Mouse (Mus musculus) lung, adult 18-20 months (tissue): Measurements from ENCODE around the gene Gm8653.
"Not testable (repeated sequence)": the region's sequence is repeated elsewhere in the genome, so short reads cannot be mapped to it uniquely, and the experiment has no call there.

Experiments used
- DNase-seq, 2 experiments: peaks; one replicate each; pipeline ENCODE4 v3.0.0; 2022; ENCODE audit warnings: mixed read lengths in 2 of 2

Gene Gm8653

DNA sequence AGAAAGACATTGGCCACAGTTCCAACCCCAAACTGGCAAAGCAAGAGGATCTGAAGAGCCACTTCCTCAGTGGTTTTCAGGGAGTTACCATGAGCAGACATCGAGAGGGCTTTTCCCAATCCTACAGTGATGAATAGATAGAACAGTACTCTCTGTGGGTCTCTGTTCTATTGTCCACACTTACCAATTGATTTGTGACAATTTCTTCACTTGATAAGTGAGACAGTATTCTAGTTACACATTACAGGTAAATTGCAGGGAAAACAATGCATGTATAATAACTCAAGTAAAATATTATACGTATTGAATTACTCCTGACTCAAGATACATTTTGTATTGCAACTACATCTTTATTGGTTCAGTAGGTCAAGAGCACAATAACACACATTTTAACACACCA, at the start of gene Gm8653:
Gm8653 (minus strand) TSS at position 101 of the 400 bp plus-strand sequence.
- DNase-seq: not testable (repeated sequence)

DNA sequence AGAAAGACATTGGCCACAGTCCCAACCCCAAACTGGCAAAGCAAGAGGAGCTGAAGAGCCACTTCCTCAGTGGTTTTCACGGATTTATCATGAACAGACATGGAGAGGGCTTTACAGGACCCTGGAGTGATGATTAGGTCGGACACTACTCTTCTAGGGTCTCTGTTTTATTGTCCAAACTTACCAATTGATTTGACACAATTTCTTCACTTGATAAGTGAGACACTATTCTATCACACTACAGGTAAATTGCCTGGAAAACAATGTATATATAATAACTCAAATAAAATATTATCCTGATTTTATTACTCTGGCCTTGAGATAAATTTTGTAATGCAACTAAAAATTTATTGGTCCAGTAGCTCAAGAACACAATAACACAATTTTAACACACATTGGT, 28.3 kb upstream of the Gm8653 start, which contains the start of gene Gm8453:
Gm8453 (minus strand) TSS at position 101 of the 400 bp plus-strand sequence.
- DNase-seq: not testable (repeated sequence)

DNA sequence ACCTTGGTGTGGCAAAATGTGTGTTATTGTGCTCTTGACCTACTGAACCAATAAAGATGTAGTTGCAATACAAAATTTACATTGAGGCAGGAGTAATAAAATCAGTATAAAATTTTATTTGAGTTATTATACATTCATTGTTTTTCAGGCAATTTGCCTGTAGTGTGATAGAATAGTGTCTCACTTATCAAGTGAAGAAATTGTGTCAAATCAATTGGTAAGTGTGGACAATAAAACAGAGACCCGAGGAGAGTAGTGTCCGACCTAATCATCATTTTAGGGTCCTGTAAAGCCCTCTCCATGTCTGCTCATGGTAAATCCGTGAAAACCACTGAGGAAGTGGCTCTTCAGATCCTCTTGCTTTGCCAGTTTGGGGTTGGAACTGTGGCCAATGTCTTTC, 12.0 kb downstream of the Gm8653 start, which contains the start of gene Vmn1r143:
Vmn1r143 (plus strand) TSS at position 301 of the 400 bp plus-strand sequence.
- DNase-seq: not testable (repeated sequence)

DNA sequence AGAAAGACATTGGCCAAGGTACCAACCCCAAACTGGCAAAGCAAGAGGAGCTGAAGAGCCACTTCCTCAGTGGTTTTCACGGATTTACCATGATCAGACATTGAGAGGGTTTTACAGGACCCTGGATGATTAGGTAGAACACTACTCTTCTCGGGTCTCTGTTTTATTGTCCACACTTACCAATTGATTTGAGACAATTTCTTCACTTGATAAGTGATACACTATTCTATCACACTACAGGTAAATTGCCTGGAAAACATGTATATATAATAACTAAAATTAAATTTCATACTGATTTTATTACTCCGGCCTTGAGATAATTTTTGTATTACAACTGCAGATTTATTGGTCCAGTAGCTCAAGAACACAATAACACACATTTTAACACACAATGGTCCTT, 37.1 kb downstream of the Gm8653 start, which contains the start of gene Vmn1r142:
Vmn1r142 (minus strand) TSS at position 101 of the 400 bp plus-strand sequence.
- not testable (repeated sequence) for DNase-seq
